Mouse (Mus musculus) kidney, postnatal 0 days (tissue): ENCODE data around the gene Arhgap11a. TPM values are rescaled to one million over a fixed set of nuclear protein-coding genes. Genes with fewer than 3 reads are reported as not detected.

Source experiments
- ATAC-seq: fragments of 200-750 bp; cut with Nextera tagmentation; replicated peaks from 2 replicates; pipeline ENCODE4 v1.8.0; 2017; ENCODE audit warnings: low read depth, moderate number of reproducible peaks, moderate TSS enrichment, moderate library complexity; ENCODE audit not compliant: low FRiP score
- DNase-seq: peaks from one replicate; pipeline ENCODE4 v3.0.0-alpha.2; 2016; ENCODE audit warnings: low spot score
- H3K27ac ChIP-seq: fragments of 300-500 bp; sonication (generic); 2 replicates; pipeline ENCODE4 v1.5.1; 2014; ENCODE audit warnings: mild to moderate bottlenecking
- H3K27me3 ChIP-seq: fragments of 300-500 bp; sonication (generic); 2 replicates; pipeline ENCODE4 v1.6.1; 2014; ENCODE audit warnings: low read length, mixed read lengths; ENCODE audit not compliant: insufficient read depth
- H3K36me3 ChIP-seq: fragments of 300-500 bp; sonication (generic); 2 replicates; pipeline ENCODE4 v1.6.1; 2014; ENCODE audit warnings: low read length, mixed read lengths; ENCODE audit not compliant: insufficient read depth
- H3K4me1 ChIP-seq: fragments of 300-500 bp; sonication (generic); replicated peaks from 2 replicates; pipeline ENCODE4 v1.6.1; 2014; ENCODE audit warnings: antibody characterized with exemption, low read length, mixed read lengths; ENCODE audit not compliant: insufficient read depth
- H3K4me2 ChIP-seq: fragments of 300-500 bp; sonication (generic); 2 replicates; pipeline ENCODE4 v1.6.1; 2014; ENCODE audit warnings: mild to moderate bottlenecking, low read length, moderate library complexity, mixed read lengths
- H3K4me3 ChIP-seq: fragments of 300-500 bp; sonication (generic); replicated peaks from 2 replicates; pipeline ENCODE4 v1.5.1; 2014; ENCODE audit warnings: low read depth, low read length
- H3K9ac ChIP-seq: fragments of 300-500 bp; sonication (generic); 2 replicates; pipeline ENCODE4 v1.6.1; 2014; ENCODE audit warnings: low read depth, low read length
- H3K9me3 ChIP-seq: fragments of 300-500 bp; sonication (generic); replicated peaks from 2 replicates; pipeline ENCODE4 v1.6.1; 2016; ENCODE audit warnings: low read length, inconsistent platforms, mixed read lengths
- CTCF ChIP-seq: IDR thresholded peaks from 2 replicates; pipeline ENCODE4 v1.5.1; 2016; ENCODE audit warnings: antibody characterized with exemption, low read depth, mild to moderate bottlenecking, moderate library complexity
- WGBS: fragments of 180-500 bp; shearing (Covaris S2); extraction: QIAGEN DNeasy Blood & Tissue Kit; methylation state at CpG from one replicate; pipeline ENCODE4 v1.1.7; 2014; 5-methylcytosine and 5-hydroxymethylcytosine counted together
- polyA plus RNA-seq: library from polyadenylated mRNA; unstranded; fragments of >200 nt; fragmentation: Nextera tagmentation; extraction: Ambion mirVana; gene quantifications from 2 replicates; pipeline ENCODE4 v1.2.1, GENCODE M21; 2015

Arhgap11a gene
- polyA plus RNA-seq, 1 experiment from 2014 or later: 11.7 TPM

- Histone ChIP-seq H3K4me2 (no peak overlapping the region), H3K4me3 (no peak overlapping the region), H3K9me3 (no peaks in the 10 kb centered on the region), H3K4me1 (no peaks in the 10 kb centered on the region), H3K9ac (no peak overlapping the region), H3K36me3 (no peaks in the 10 kb centered on the region), H3K27ac (no peak overlapping the region), H3K27me3 (no peaks in the 10 kb centered on the region)
- WGBS: 7% methylated on average over 3 of the region's 3 CpGs
- ATAC-seq (no peak), DNase-seq (no peak)
- no peak for TF ChIP-seq CTCF
Measured at GRCm38 (mm10) chr2:113784851-113785250, 63.6 kb downstream of the Arhgap11a start.

DNA sequence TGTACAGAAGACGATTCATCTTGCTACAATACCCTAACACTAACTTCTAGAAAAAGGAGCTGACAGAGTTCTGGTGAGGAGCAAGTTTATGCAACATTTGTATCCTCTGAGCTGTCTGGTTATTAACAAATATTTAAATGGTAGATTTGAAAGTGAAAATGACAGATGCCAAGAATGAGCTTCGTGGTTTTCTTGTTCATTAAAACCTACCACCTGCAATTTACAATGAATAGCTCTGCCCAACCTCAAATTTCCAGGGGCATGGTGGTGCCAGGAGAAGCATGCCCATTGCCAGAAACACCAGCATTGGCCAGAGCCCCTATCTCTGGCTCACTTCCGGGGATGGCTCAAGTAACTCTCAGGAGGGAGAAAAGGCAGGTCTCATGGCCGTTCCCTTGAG is 66.9 kb downstream of the Arhgap11a start:
- no peaks in the 10 kb centered on the region for H3K9me3 ChIP-seq
- DNase-seq: no peak
- no peaks in the 10 kb centered on the region for H3K4me1 ChIP-seq
- H3K4me3 ChIP-seq: no peak overlapping the region
- WGBS: 78% methylated on average over 4 of the region's 4 CpGs
- no peak for ATAC-seq
- H3K4me2 ChIP-seq: no peak overlapping the region
- H3K27ac ChIP-seq: no peak overlapping the region
- no peak overlapping the region for H3K9ac ChIP-seq
- no peaks in the 10 kb centered on the region for H3K36me3 ChIP-seq
- no peaks in the 10 kb centered on the region for H3K27me3 ChIP-seq
- no peak for TF ChIP-seq CTCF

Other genes starting within 250 kb of the Arhgap11a start
- 0.14 and 0.18 TPM in 2 replicates for gene Grem1, start 90.0 kb downstream of the Arhgap11a start, polyA plus RNA-seq
- gene Scg5, start 19.5 kb downstream of the Arhgap11a start, polyA plus RNA-seq: 36.9 and 46.2 TPM in 2 replicates
- gene Gjd2, start 165.0 kb upstream of the Arhgap11a start, polyA plus RNA-seq: 0.04 TPM in 1 of 2 replicates, not detected in the other
- 1.9 and 2.8 TPM in 2 replicates for gene Actc1, start 204.9 kb upstream of the Arhgap11a start, polyA plus RNA-seq